Mouse (Mus musculus): ENCODE data around the gene Ldlrad3. TPM values are rescaled to one million over a fixed set of nuclear protein-coding genes. Genes with fewer than 3 reads are reported as not detected.
A peak's percentile ranks its signal among the peaks of the same experiment; 100 is the strongest.

Ldlrad3 gene
- polyA plus RNA-seq, 1 experiment from 2014 or later, result 7.2 TPM

DNA sequence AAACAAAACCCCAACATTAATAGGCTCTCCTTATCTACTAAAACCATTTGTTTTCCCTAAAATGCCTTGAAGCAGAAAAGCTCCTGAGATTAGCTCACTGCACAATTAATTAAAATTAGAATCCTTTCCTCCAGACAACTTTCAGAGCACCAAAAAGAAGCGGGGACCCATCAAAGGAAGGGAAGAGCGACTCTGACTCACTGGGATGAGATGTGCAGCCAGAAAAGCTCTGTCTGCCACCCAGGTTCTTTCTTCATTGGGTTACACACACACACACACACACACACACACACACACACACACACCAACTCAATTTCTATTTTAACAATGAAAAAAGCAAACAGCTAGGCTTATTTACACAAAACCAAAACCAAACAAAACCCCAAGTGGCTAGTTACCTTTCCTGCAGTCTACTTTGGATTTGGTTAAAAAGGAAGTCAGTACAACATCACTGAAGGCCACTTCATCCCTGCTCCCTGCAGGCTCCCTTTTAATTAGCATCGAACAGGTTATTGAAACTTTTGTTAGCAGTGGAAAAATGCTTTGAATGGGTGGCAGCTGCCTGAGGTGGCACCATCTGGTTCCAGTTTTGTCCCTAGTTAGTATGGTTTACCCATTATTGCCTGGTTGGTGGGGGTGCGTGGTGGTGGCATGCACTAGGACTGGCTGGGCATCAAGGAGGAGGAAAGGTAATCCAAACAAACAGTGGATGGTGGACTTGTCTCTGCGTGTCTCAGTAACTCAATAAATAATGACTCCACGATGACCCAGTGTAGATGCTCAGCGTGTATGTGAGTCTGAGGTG lies 235.3 kb downstream of the Ldlrad3 start:
- no peak overlapping the region for H3K4me2 ChIP-seq (ENCODE audit: low read depth, low read length)
- H3K4me1 ChIP-seq (ENCODE audit: control insufficient read depth, low read depth, low read length), result no peaks in the 10 kb centered on the region; the same call in 1 of the 2 replicates
- no peak overlapping the region for H3K4me3 ChIP-seq (ENCODE audit: low read depth, low read length)
- no peak for ATAC-seq (ENCODE audit: low read depth)
- H3K9ac ChIP-seq (ENCODE audit: low read depth, low read length), result no peak overlapping the region
- WGBS (ENCODE audit: insufficient replicate concordance), result 51% methylated on average over 7 of the region's 7 CpGs
- no peaks in the 10 kb centered on the region for H3K36me3 ChIP-seq (ENCODE audit: control insufficient read depth, insufficient read depth)
- H3K27me3 ChIP-seq (ENCODE audit: control insufficient read depth, insufficient read depth, low read depth, low read length), result no peaks in the 10 kb centered on the region
- no peaks in the 10 kb centered on the region for H3K9me3 ChIP-seq (replicated peaks; ENCODE audit: control insufficient read depth, low read length)
- no peak overlapping the region for H3K27ac ChIP-seq (ENCODE audit: low read length)

GRCm38 (mm10) chr2:101935006-101935405 lies 251.2 kb downstream of the Ldlrad3 start:
- Histone ChIP-seq H3K4me1 (ENCODE audit: control insufficient read depth, low read depth, low read length) (no peaks in the 10 kb centered on the region), H3K9ac (ENCODE audit: low read depth, low read length) (no peak overlapping the region), H3K27me3 (ENCODE audit: control insufficient read depth, insufficient read depth, low read depth, low read length) (no peaks in the 10 kb centered on the region), H3K27ac (ENCODE audit: low read length) (no peak overlapping the region), H3K36me3 (ENCODE audit: control insufficient read depth, insufficient read depth) (no peaks in the 10 kb centered on the region), H3K9me3 (replicated peaks; ENCODE audit: control insufficient read depth, low read length) (no peaks in the 10 kb centered on the region), H3K4me3 (ENCODE audit: low read depth, low read length) (no peak overlapping the region), H3K4me2 (ENCODE audit: low read depth, low read length) (no peak overlapping the region)
- WGBS (ENCODE audit: insufficient replicate concordance), result 67% methylated on average over 1 of the region's 1 CpGs
- no peak for ATAC-seq (ENCODE audit: low read depth)

- WGBS (ENCODE audit: insufficient replicate concordance), result 54% methylated on average over 3 of the region's 3 CpGs
- Histone ChIP-seq H3K9ac (ENCODE audit: low read depth, low read length) (no peak overlapping the region), H3K4me2 (ENCODE audit: low read depth, low read length) (no peak overlapping the region), H3K27me3 (ENCODE audit: control insufficient read depth, insufficient read depth, low read depth, low read length) (no peaks in the 10 kb centered on the region), H3K4me3 (ENCODE audit: low read depth, low read length) (no peak overlapping the region), H3K36me3 (ENCODE audit: control insufficient read depth, insufficient read depth) (no peaks in the 10 kb centered on the region), H3K4me1 (ENCODE audit: control insufficient read depth, low read depth, low read length) (no peaks in the 10 kb centered on the region), H3K27ac (ENCODE audit: low read length) (no peak overlapping the region), H3K9me3 (replicated peaks; ENCODE audit: control insufficient read depth, low read length) (no peaks in the 10 kb centered on the region)
- ATAC-seq (ENCODE audit: low read depth), result no peak
These were observed 252.9 kb downstream of the Ldlrad3 start for GRCm38 (mm10) chr2:101933301-101933700.

GRCm38 (mm10) chr2:101932169-101932936 lies 253.8 kb downstream of the Ldlrad3 start:
- no peak overlapping the region for H3K4me2 ChIP-seq (ENCODE audit: low read depth, low read length)
- H3K36me3 ChIP-seq (ENCODE audit: control insufficient read depth, insufficient read depth), result no peaks in the 10 kb centered on the region
- H3K27me3 ChIP-seq (ENCODE audit: control insufficient read depth, insufficient read depth, low read depth, low read length), result no peaks in the 10 kb centered on the region
- no peak overlapping the region for H3K4me3 ChIP-seq (ENCODE audit: low read depth, low read length)
- no peak overlapping the region for H3K27ac ChIP-seq (ENCODE audit: low read length)
- no peaks in the 10 kb centered on the region for H3K9me3 ChIP-seq (replicated peaks; ENCODE audit: control insufficient read depth, low read length)
- H3K9ac ChIP-seq (ENCODE audit: low read depth, low read length), result no peak overlapping the region
- WGBS (ENCODE audit: insufficient replicate concordance), result 72% methylated on average over 14 of the region's 14 CpGs
- no peak for ATAC-seq (ENCODE audit: low read depth)
- H3K4me1 ChIP-seq (ENCODE audit: control insufficient read depth, low read depth, low read length), result no peaks in the 10 kb centered on the region

DNA sequence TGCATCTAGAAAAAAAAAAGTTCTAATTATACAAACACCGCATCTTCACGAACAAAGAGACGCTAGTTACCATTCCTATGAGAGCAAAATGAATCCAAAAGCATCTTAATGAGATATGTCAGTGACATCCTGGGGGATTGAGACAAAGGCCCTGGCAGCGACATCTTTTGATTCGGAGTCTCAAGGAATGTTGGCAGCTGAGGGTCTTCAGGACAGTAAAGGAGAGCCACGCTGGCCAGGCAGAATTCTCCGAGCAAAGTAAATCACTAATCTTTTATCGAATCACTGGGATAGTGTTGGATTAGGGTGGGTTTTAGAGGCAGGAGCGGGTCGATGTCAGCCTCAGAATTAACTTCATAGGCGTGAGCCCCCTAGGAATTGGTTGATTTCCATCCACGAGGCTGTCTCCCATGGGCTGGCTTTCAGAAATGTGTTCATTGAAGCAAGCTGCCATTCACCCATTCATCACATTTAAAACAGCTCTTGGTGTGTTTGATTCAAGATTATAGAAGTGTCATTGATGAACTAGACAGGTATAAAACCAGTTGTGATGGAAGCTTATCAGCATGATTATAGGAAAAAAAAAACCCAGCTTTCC lies 260.5 kb downstream of the Ldlrad3 start:
- Histone ChIP-seq H3K27me3 (ENCODE audit: control insufficient read depth, insufficient read depth, low read depth, low read length) (no peaks in the 10 kb centered on the region), H3K4me2 (ENCODE audit: low read depth, low read length) (no peak overlapping the region), H3K36me3 (ENCODE audit: control insufficient read depth, insufficient read depth) (no peaks in the 10 kb centered on the region), H3K4me1 (ENCODE audit: control insufficient read depth, low read depth, low read length) (no peaks in the 10 kb centered on the region; the same call in 1 of the 2 replicates), H3K27ac (ENCODE audit: low read length) (no peak overlapping the region), H3K4me3 (ENCODE audit: low read depth, low read length) (no peak overlapping the region), H3K9me3 (replicated peaks; ENCODE audit: control insufficient read depth, low read length) (no peaks in the 10 kb centered on the region), H3K9ac (ENCODE audit: low read depth, low read length) (no peak overlapping the region)
- WGBS (ENCODE audit: insufficient replicate concordance), result 67% methylated on average over 12 of the region's 12 CpGs
- no peak for ATAC-seq (ENCODE audit: low read depth)

GRCm38 (mm10) chr2:101925183-101925582 lies 261.0 kb downstream of the Ldlrad3 start:
- H3K27ac ChIP-seq (ENCODE audit: low read length), result no peak overlapping the region
- H3K4me1 ChIP-seq (ENCODE audit: control insufficient read depth, low read depth, low read length), result no peaks in the 10 kb centered on the region; the same call in 1 of the 2 replicates
- no peak overlapping the region for H3K4me2 ChIP-seq (ENCODE audit: low read depth, low read length)
- no peak overlapping the region for H3K4me3 ChIP-seq (ENCODE audit: low read depth, low read length)
- H3K27me3 ChIP-seq (ENCODE audit: control insufficient read depth, insufficient read depth, low read depth, low read length), result no peaks in the 10 kb centered on the region
- ATAC-seq (ENCODE audit: low read depth), result no peak
- WGBS (ENCODE audit: insufficient replicate concordance), result 74% methylated on average over 3 of the region's 3 CpGs
- no peak overlapping the region for H3K9ac ChIP-seq (ENCODE audit: low read depth, low read length)
- H3K9me3 ChIP-seq (replicated peaks; ENCODE audit: control insufficient read depth, low read length), result no peaks in the 10 kb centered on the region
- H3K36me3 ChIP-seq (ENCODE audit: control insufficient read depth, insufficient read depth), result no peaks in the 10 kb centered on the region

DNA sequence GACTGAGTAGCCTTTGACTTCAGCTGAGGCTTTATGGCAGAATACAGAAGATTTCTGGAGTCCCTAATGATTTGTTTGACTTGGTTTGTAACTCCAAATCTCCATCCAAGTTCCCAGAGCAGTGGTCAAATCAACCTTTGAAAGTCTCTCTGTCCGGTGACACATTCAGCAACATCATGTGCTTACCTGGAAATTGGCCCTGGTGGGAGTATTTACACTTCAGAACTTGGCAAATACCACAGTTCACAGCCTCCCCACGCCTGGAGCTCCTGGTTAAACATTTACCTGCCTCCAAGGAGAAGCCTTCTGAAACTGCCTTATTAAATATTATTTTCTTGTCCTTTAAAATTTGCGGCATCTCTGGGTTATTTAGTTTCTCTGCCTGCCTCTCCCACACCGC lies 263.0 kb downstream of the Ldlrad3 start:
- H3K9ac ChIP-seq (ENCODE audit: low read depth, low read length), result no peak overlapping the region
- H3K9me3 ChIP-seq (replicated peaks; ENCODE audit: control insufficient read depth, low read length), result no peaks in the 10 kb centered on the region
- ATAC-seq (ENCODE audit: low read depth), result peak; percentile 83
- 44% methylated on average over 4 of the region's 4 CpGs for WGBS (ENCODE audit: insufficient replicate concordance)
- no peaks in the 10 kb centered on the region; the same call in 1 of the 2 replicates for H3K4me1 ChIP-seq (ENCODE audit: control insufficient read depth, low read depth, low read length)
- no peaks in the 10 kb centered on the region for H3K27me3 ChIP-seq (ENCODE audit: control insufficient read depth, insufficient read depth, low read depth, low read length)
- 0 out of 2 replicates have a peak overlapping the region, but pooled peaks have one; percentile 35 for H3K27ac ChIP-seq (ENCODE audit: low read length)
- H3K4me3 ChIP-seq (ENCODE audit: low read depth, low read length), result no peak overlapping the region
- no peak overlapping the region for H3K4me2 ChIP-seq (ENCODE audit: low read depth, low read length)
- no peaks in the 10 kb centered on the region for H3K36me3 ChIP-seq (ENCODE audit: control insufficient read depth, insufficient read depth)

GRCm38 (mm10) chr2:101922302-101922701 lies 263.9 kb downstream of the Ldlrad3 start:
- Histone ChIP-seq H3K9ac (ENCODE audit: low read depth, low read length) (no peak overlapping the region), H3K27ac (ENCODE audit: low read length) (peak overlapping the region; percentile 59), H3K4me2 (ENCODE audit: low read depth, low read length) (no peak overlapping the region), H3K36me3 (ENCODE audit: control insufficient read depth, insufficient read depth) (no peaks in the 10 kb centered on the region), H3K9me3 (replicated peaks; ENCODE audit: control insufficient read depth, low read length) (no peaks in the 10 kb centered on the region), H3K27me3 (ENCODE audit: control insufficient read depth, insufficient read depth, low read depth, low read length) (no peaks in the 10 kb centered on the region), H3K4me3 (ENCODE audit: low read depth, low read length) (no peak overlapping the region), H3K4me1 (ENCODE audit: control insufficient read depth, low read depth, low read length) (no peaks in the 10 kb centered on the region; the same call in 1 of the 2 replicates)
- 65% methylated on average over 4 of the region's 4 CpGs for WGBS (ENCODE audit: insufficient replicate concordance)
- ATAC-seq (ENCODE audit: low read depth), result no peak
